Mouse (Mus musculus) embryonic stem cell, embryonic (primary cell): ENCODE data around the gene Gm21119.
"Not testable (repeated sequence)": the region's sequence is repeated elsewhere in the genome, so short reads cannot be mapped to it uniquely, and the experiment has no call there.

ENCODE experiments used
- CTCF ChIA-PET, 4 experiments: fragments of 300-600 bp in 2 of 4; fragments of 350-600 bp in 2 of 4; sonication (Branson Sonifier 250); formaldehyde crosslinking; loops; one replicate each; lab custom pipeline; 2022; ENCODE audit warnings: inconsistent platforms in 2 of 4; lab: Charles Lee
- POLR2A ChIA-PET, 4 experiments: fragments of 300-600 bp in 2 of 4; fragments of 350-600 bp in 2 of 4; sonication (Branson Sonifier 250); formaldehyde crosslinking; loops; one replicate each; lab custom pipeline; 2022; ENCODE audit warnings: antibody characterized with exemption in 4 of 4, inconsistent platforms in 1 of 4; lab: Charles Lee

Gene Gm21119

DNA sequence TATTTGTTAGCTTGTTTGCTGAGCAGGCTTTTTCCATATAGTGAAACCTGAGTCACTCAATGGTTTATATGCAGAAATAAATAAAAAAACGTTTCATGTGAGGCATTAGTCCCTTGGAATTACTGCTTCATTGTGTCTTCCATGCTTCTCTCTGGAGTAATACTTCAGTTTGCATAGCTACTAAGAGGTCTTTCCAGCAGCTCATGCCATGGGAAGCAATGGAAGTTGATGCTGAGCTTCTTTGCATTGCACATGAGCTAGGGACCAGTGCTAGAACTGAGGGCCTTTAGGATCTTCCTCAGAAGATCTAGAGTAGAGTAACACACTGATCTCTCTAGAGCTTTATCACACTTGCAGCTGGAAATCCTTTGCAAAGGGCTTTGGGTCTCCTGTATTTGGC is 23.2 kb downstream of the Gm21119 start:
- CTCF ChIA-PET, POLR2A ChIA-PET: not testable (repeated sequence)

GRCm38 (mm10) chr8:20643536-20643935 is 28.8 kb downstream of the Gm21119 start:
- POLR2A ChIA-PET, CTCF ChIA-PET: not testable (repeated sequence)

DNA sequence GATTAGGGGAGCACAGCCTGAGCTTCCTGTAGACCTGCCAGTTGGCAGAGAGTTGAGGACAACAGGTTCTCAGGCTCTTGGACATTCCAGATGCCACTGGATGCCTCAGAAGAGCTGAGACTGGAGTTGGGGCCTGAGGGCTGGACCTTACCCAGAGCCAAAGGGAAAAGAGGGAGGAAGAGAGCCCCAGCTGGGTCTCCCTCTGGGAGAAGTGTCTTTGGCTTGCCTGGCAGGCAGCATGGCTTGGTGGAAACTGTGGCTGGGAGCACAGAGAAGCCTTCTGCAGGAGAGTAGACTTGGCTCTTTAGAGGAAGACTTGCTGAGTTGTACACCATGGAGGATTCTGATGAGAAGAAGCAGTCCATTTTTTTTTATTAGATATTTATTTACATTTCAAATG is 38.3 kb downstream of the Gm21119 start:
- CTCF ChIA-PET, POLR2A ChIA-PET: not testable (repeated sequence)

DNA sequence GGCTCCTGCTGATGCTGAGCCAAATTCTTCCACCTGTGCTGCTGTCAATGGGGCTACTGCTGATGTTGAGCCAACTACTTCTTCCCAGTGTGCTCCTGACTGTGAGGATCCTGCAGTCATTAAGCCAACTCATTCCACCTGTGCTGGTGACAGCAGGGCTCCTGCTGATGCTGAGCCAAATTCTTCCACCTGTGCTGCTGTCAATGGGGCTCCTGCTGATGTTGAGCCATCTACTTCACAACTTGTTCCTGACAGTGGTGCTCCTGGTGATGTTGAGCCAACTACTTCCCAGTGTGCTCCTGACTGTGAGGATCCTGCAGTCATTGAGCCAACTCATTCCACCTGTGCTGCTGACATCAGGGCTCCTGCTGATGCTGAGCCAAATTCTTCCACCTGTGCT is 63.7 kb downstream of the Gm21119 start:
- POLR2A ChIA-PET = not testable (repeated sequence)

More for the DNA sequence above, 63.7 kb downstream of the Gm21119 start:
- CTCF ChIA-PET = not testable (repeated sequence)
